Mouse (Mus musculus): Measurements from ENCODE around the gene Myo1e. TPM values are rescaled to one million over a fixed set of nuclear protein-coding genes. Genes with fewer than 3 reads are reported as not detected.
A peak's percentile ranks its signal among the peaks of the same experiment; 100 is the strongest.
"Not testable (repeated sequence)": the region's sequence is repeated elsewhere in the genome, so short reads cannot be mapped to it uniquely, and the experiment has no call there.

Myo1e gene
- polyA plus RNA-seq, 1 experiment from 2014 or later, result 15.2 TPM

GRCm38 (mm10) chr9:70255005-70255404 is 47.9 kb downstream of the Myo1e start:
- no peak overlapping the region for H3K4me3 ChIP-seq
- H3K9me3 ChIP-seq (replicated peaks), result no peaks in the 10 kb centered on the region
- ATAC-seq (ENCODE audit: insufficient number of reproducible peaks, low FRiP score), result no peak
- H3K4me1 ChIP-seq (replicated peaks), result peaks cover 33% of the 10 kb centered on the region
- no peak overlapping the region for H3K9ac ChIP-seq
- no peak overlapping the region for H3K4me2 ChIP-seq
- no peaks in the 10 kb centered on the region for H3K27me3 ChIP-seq (replicated peaks)
- H3K36me3 ChIP-seq, result no peaks in the 10 kb centered on the region
- WGBS, result 74% methylated on average over 4 of the region's 4 CpGs
- no peak overlapping the region for H3K27ac ChIP-seq (ENCODE audit: poor library complexity, severe bottlenecking)

GRCm38 (mm10) chr9:70256027-70256426 is 48.9 kb downstream of the Myo1e start:
- H3K27me3 ChIP-seq (replicated peaks); H3K4me3 ChIP-seq; H3K27ac ChIP-seq (ENCODE audit: poor library complexity, severe bottlenecking); ATAC-seq (ENCODE audit: insufficient number of reproducible peaks, low FRiP score); H3K9ac ChIP-seq; H3K36me3 ChIP-seq; H3K4me2 ChIP-seq; H3K9me3 ChIP-seq (replicated peaks): not testable (repeated sequence)
- 88% methylated on average over 7 of the region's 7 CpGs for WGBS
- H3K4me1 ChIP-seq (replicated peaks), result peaks cover 39% of the 10 kb centered on the region

- Histone ChIP-seq H3K36me3 (no peaks in the 10 kb centered on the region), H3K9ac (no peak overlapping the region), H3K27me3 (replicated peaks) (no peaks in the 10 kb centered on the region), H3K4me1 (replicated peaks) (peaks cover 47% of the 10 kb centered on the region), H3K27ac (ENCODE audit: poor library complexity, severe bottlenecking) (no peak overlapping the region), H3K9me3 (replicated peaks) (no peaks in the 10 kb centered on the region), H3K4me3 (no peak overlapping the region), H3K4me2 (no peak overlapping the region)
- ATAC-seq (ENCODE audit: insufficient number of reproducible peaks, low FRiP score), result no peak
- WGBS, result 43% methylated on average over 13 of the region's 13 CpGs
Observed at GRCm38 (mm10) chr9:70257289-70258101, 50.3 kb downstream of the Myo1e start.

GRCm38 (mm10) chr9:70260324-70260841 is 53.2 kb downstream of the Myo1e start:
- no peak overlapping the region for H3K9ac ChIP-seq
- no peaks in the 10 kb centered on the region for H3K27me3 ChIP-seq (replicated peaks)
- WGBS, result 65% methylated on average over 9 of the region's 9 CpGs
- H3K4me3 ChIP-seq, result no peak overlapping the region
- H3K9me3 ChIP-seq (replicated peaks), result no peaks in the 10 kb centered on the region
- ATAC-seq (ENCODE audit: insufficient number of reproducible peaks, low FRiP score), result no peak
- H3K27ac ChIP-seq (ENCODE audit: poor library complexity, severe bottlenecking), result no peak overlapping the region
- no peak overlapping the region for H3K4me2 ChIP-seq
- H3K36me3 ChIP-seq, result no peaks in the 10 kb centered on the region
- peaks cover 59% of the 10 kb centered on the region for H3K4me1 ChIP-seq (replicated peaks)

- H3K4me1 ChIP-seq (replicated peaks), result peaks cover 59% of the 10 kb centered on the region
- ATAC-seq (ENCODE audit: insufficient number of reproducible peaks, low FRiP score), result no peak
- no peak overlapping the region for H3K4me2 ChIP-seq
- H3K9me3 ChIP-seq (replicated peaks), result no peaks in the 10 kb centered on the region
- no peaks in the 10 kb centered on the region for H3K27me3 ChIP-seq (replicated peaks)
- no peaks in the 10 kb centered on the region for H3K36me3 ChIP-seq
- no peak overlapping the region for H3K9ac ChIP-seq
- WGBS, result 62% methylated on average over 5 of the region's 5 CpGs
- no peak overlapping the region for H3K27ac ChIP-seq (ENCODE audit: poor library complexity, severe bottlenecking)
- no peak overlapping the region for H3K4me3 ChIP-seq
Observed at GRCm38 (mm10) chr9:70261646-70262045, 54.5 kb downstream of the Myo1e start.

- Histone ChIP-seq H3K9ac (peak overlapping the region; percentile 43; the same call in 1 of the 2 replicates), H3K27ac (ENCODE audit: poor library complexity, severe bottlenecking) (peak overlapping the region; percentile 42), H3K4me1 (replicated peaks) (peaks cover 47% of the 10 kb centered on the region), H3K4me3 (no peak overlapping the region), H3K36me3 (no peaks in the 10 kb centered on the region), H3K27me3 (replicated peaks) (no peaks in the 10 kb centered on the region), H3K9me3 (replicated peaks) (no peaks in the 10 kb centered on the region), H3K4me2 (peak overlapping the region; percentile 55)
- no peak for ATAC-seq (ENCODE audit: insufficient number of reproducible peaks, low FRiP score)
- WGBS, result 46% methylated on average over 8 of the region's 8 CpGs
Observed at GRCm38 (mm10) chr9:70263134-70263533, 56.0 kb downstream of the Myo1e start.

- Histone ChIP-seq H3K4me3 (no peak overlapping the region; the same call in 1 of the 2 replicates), H3K27me3 (replicated peaks) (no peaks in the 10 kb centered on the region), H3K4me1 (replicated peaks) (peaks cover 44% of the 10 kb centered on the region), H3K9ac (peak overlapping the region; percentile 25; the same call in 1 of the 2 replicates), H3K9me3 (replicated peaks) (no peaks in the 10 kb centered on the region), H3K4me2 (peak overlapping the region; percentile 55), H3K27ac (ENCODE audit: poor library complexity, severe bottlenecking) (peak overlapping the region; percentile 42), H3K36me3 (no peaks in the 10 kb centered on the region)
- ATAC-seq (ENCODE audit: insufficient number of reproducible peaks, low FRiP score), result no peak
- WGBS, result 14% methylated on average over 7 of the region's 7 CpGs
Observed at GRCm38 (mm10) chr9:70263735-70264134, 56.6 kb downstream of the Myo1e start.

- Histone ChIP-seq H3K4me1 (replicated peaks) (peaks cover 28% of the 10 kb centered on the region), H3K27ac (ENCODE audit: poor library complexity, severe bottlenecking) (no peak overlapping the region), H3K4me3 (no peak overlapping the region), H3K27me3 (replicated peaks) (no peaks in the 10 kb centered on the region), H3K9me3 (replicated peaks) (no peaks in the 10 kb centered on the region), H3K36me3 (no peaks in the 10 kb centered on the region), H3K9ac (no peak overlapping the region), H3K4me2 (no peak overlapping the region)
- ATAC-seq (ENCODE audit: insufficient number of reproducible peaks, low FRiP score), result no peak
- 75% methylated on average over 5 of the region's 5 CpGs for WGBS
Observed at GRCm38 (mm10) chr9:70265513-70265912, 58.4 kb downstream of the Myo1e start.

GRCm38 (mm10) chr9:70266186-70266585 is 59.0 kb downstream of the Myo1e start:
- no peak overlapping the region for H3K4me3 ChIP-seq
- H3K36me3 ChIP-seq, result no peaks in the 10 kb centered on the region
- H3K4me1 ChIP-seq (replicated peaks), result peaks cover 27% of the 10 kb centered on the region
- no peaks in the 10 kb centered on the region for H3K27me3 ChIP-seq (replicated peaks)
- ATAC-seq (ENCODE audit: insufficient number of reproducible peaks, low FRiP score), result no peak
- 85% methylated on average over 2 of the region's 2 CpGs for WGBS
- no peak overlapping the region for H3K4me2 ChIP-seq
- no peak overlapping the region for H3K27ac ChIP-seq (ENCODE audit: poor library complexity, severe bottlenecking)
- H3K9me3 ChIP-seq (replicated peaks), result no peaks in the 10 kb centered on the region
- H3K9ac ChIP-seq, result no peak overlapping the region

- Histone ChIP-seq H3K9ac (no peak overlapping the region), H3K4me2 (no peak overlapping the region), H3K4me3 (no peak overlapping the region), H3K36me3 (no peaks in the 10 kb centered on the region), H3K4me1 (replicated peaks) (peaks cover 19% of the 10 kb centered on the region), H3K27ac (ENCODE audit: poor library complexity, severe bottlenecking) (no peak overlapping the region), H3K9me3 (replicated peaks) (no peaks in the 10 kb centered on the region), H3K27me3 (replicated peaks) (no peaks in the 10 kb centered on the region)
- no peak for ATAC-seq (ENCODE audit: insufficient number of reproducible peaks, low FRiP score)
- WGBS, result 84% methylated on average over 5 of the region's 5 CpGs
Observed at GRCm38 (mm10) chr9:70267108-70267507, 60.0 kb downstream of the Myo1e start.

GRCm38 (mm10) chr9:70269349-70269748 is 62.2 kb downstream of the Myo1e start:
- WGBS, result 71% methylated on average over 10 of the region's 10 CpGs
- H3K9ac ChIP-seq, result no peak overlapping the region
- H3K36me3 ChIP-seq, result no peaks in the 10 kb centered on the region
- peaks cover 4% of the 10 kb centered on the region for H3K4me1 ChIP-seq (replicated peaks)
- H3K27me3 ChIP-seq (replicated peaks), result no peaks in the 10 kb centered on the region
- H3K9me3 ChIP-seq (replicated peaks), result no peaks in the 10 kb centered on the region
- H3K4me3 ChIP-seq, result no peak overlapping the region
- H3K4me2 ChIP-seq, result no peak overlapping the region
- no peak overlapping the region for H3K27ac ChIP-seq (ENCODE audit: poor library complexity, severe bottlenecking)
- no peak for ATAC-seq (ENCODE audit: insufficient number of reproducible peaks, low FRiP score)

All from heart, embryonic 12.5 days (tissue).